Mouse (Mus musculus) frontal cortex, adult (tissue): ENCODE data around the gene Iffo1.
A peak's percentile ranks its signal among the peaks of the same experiment; 100 is the strongest.

ENCODE experiments used
- ATAC-seq: cut with Nextera tagmentation; 2 replicates; pipeline ENCODE4 v1.9.2; 2017; ENCODE audit warnings: mild to moderate bottlenecking, moderate library complexity, mixed read lengths; ENCODE audit not compliant: low TSS enrichment

Gene Iffo1

GRCm38 (mm10) chr6:125145001-125145400 is at the start of gene Iffo1:
TSS of gene Iffo1 (plus strand) at chr6:125145241.
- ATAC-seq: peak; percentile 64

GRCm38 (mm10) chr6:125095391-125096278 is 49.4 kb upstream of the Iffo1 start, which contains the start of gene Chd4:
TSS of gene Chd4 (plus strand) at chr6:125095981.
- ATAC-seq: peak; percentile 22

GRCm38 (mm10) chr6:125096279-125096596 is 48.8 kb upstream of the Iffo1 start:
- ATAC-seq: no peak

- no peak for ATAC-seq
Observed at GRCm38 (mm10) chr6:125096597-125097345, 48.3 kb upstream of the Iffo1 start.

- ATAC-seq: peak; percentile 20
Observed at GRCm38 (mm10) chr6:125097346-125097689, 47.7 kb upstream of the Iffo1 start.

- ATAC-seq: no peak
Observed at GRCm38 (mm10) chr6:125097951-125098350, 47.1 kb upstream of the Iffo1 start.

- no peak for ATAC-seq
Observed at GRCm38 (mm10) chr6:125098513-125098912, 46.5 kb upstream of the Iffo1 start.

- ATAC-seq: peak; percentile 21
Observed at GRCm38 (mm10) chr6:125099421-125099971, 45.5 kb upstream of the Iffo1 start.

GRCm38 (mm10) chr6:125101444-125101843 is 43.6 kb upstream of the Iffo1 start:
- no peak for ATAC-seq

GRCm38 (mm10) chr6:125104223-125104622 is 40.8 kb upstream of the Iffo1 start:
- no peak for ATAC-seq

- ATAC-seq: no peak
Observed at GRCm38 (mm10) chr6:125107705-125108104, 37.3 kb upstream of the Iffo1 start.

- no peak for ATAC-seq
Observed at GRCm38 (mm10) chr6:125109371-125109770, 35.7 kb upstream of the Iffo1 start.

GRCm38 (mm10) chr6:125110927-125111326 is 34.1 kb upstream of the Iffo1 start:
- no peak for ATAC-seq

GRCm38 (mm10) chr6:125112553-125112952 is 32.5 kb upstream of the Iffo1 start:
- ATAC-seq: no peak

- ATAC-seq: no peak
Observed at GRCm38 (mm10) chr6:125119387-125119786, 25.7 kb upstream of the Iffo1 start.

GRCm38 (mm10) chr6:125128724-125129123 is 16.3 kb upstream of the Iffo1 start:
- no peak for ATAC-seq

GRCm38 (mm10) chr6:125129710-125130402 is 15.2 kb upstream of the Iffo1 start:
- no peak for ATAC-seq

- ATAC-seq: peak; percentile 90
Observed at GRCm38 (mm10) chr6:125131302-125132156, 13.5 kb upstream of the Iffo1 start, which contains the start of gene Nop2. TSS of gene Nop2 (plus strand) at chr6:125131909.

- no peak for ATAC-seq
Observed at GRCm38 (mm10) chr6:125132470-125132869, 12.6 kb upstream of the Iffo1 start.

- ATAC-seq: 0 out of 2 replicates have a peak, but pooled peaks have one; percentile 22
Observed at GRCm38 (mm10) chr6:125137002-125137671, 7.9 kb upstream of the Iffo1 start.
